Mouse (Mus musculus): Measurements from ENCODE around the gene Zswim8. TPM values are rescaled to one million over a fixed set of nuclear protein-coding genes. Genes with fewer than 3 reads are reported as not detected.
A peak's percentile ranks its signal among the peaks of the same experiment; 100 is the strongest.

Gene Zswim8
- polyA plus RNA-seq, 1 experiment from 2014 or later: 18.2 TPM

DNA sequence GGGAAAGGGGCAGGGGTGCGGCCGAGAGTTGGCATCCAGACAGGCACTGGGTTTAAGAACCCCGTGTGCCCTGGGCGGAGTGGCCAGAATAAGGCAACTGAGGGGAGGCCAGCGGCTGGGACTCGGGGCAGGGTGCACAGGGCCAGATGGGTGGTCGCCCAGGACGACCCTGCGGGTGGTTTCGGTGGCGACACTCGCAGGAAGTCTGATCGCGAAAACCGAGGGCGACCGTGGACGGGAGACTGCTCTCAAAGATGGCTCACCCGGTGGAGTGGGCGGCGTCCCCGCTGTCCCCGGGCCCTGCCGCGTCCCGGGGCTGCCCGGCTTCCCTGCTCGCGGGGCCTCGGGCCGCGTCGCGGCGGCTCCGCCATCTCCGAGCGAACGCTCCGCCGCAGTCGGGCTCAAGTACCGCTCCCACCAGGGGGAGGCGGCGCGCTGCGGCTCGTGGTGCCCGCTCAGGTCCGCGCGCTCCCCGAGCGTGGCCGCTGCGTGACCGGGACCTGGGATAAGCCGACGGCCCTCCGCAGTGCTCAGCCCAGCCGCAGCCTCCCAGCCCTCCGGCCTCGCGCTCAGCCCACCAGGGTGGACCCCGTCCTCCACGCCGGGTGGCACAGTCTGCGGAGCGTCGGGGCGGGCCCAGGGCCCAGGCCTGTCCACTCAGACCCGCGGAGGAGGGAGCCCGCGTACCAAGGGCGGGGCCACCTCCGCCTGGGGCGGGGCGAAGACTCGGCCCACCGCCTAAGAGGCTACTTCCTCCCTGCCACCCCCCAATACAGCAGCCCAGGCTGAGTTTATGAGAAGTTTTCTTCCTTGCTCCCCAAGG is 26.8 kb downstream of the Zswim8 start, which contains the start of gene Ndst2:
Ndst2 (minus strand) TSS at position 611 of the 823 bp plus-strand sequence.
- Histone ChIP-seq H3K4me2 (peak within 1 kb of the TSS; percentile 85), H3K4me1 (replicated peaks) (peaks cover 41% of the 10 kb centered on the region), H3K9me3 (replicated peaks) (no peaks in the 10 kb centered on the region), H3K9ac (peak within 1 kb of the TSS; percentile 82), H3K36me3 (peaks cover 41% of the 10 kb centered on the region), H3K27ac (peak within 1 kb of the TSS; percentile 93), H3K27me3 (no peaks in the 10 kb centered on the region), H3K4me3 (peak within 1 kb of the TSS; percentile 73)
- peak; percentile 97 for ATAC-seq (replicated peaks; ENCODE audit: insufficient number of reproducible peaks, insufficient read depth, low FRiP score, low read depth)
- under 1% methylated on average over 76 of the region's 81 CpGs for WGBS

DNA sequence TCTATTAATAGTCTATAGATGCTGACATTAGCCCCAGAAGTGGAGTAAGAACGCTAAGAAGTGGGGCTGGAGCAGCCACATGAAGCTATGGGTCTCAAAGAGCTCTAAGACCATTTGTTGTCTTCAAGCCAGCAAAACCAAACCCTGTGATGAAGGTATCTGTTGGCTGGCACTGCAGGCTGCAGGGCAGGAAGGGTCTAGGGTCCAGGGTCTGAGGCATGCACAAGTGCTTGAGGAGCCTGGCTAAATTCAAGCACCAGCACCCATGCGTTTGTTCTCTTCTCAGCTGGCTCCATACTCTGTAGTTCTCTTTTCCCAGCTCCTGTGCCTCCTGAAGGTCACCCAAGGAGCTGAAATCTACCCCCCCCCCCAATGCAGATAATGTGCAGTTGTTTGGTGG is 27.7 kb downstream of the Zswim8 start:
- Histone ChIP-seq H3K27me3 (no peaks in the 10 kb centered on the region), H3K4me2 (peak overlapping the region; percentile 85; the same call in 1 of the 2 replicates), H3K4me3 (no peak overlapping the region), H3K36me3 (peaks cover 40% of the 10 kb centered on the region), H3K9me3 (replicated peaks) (no peaks in the 10 kb centered on the region), H3K27ac (peak overlapping the region; percentile 93), H3K4me1 (replicated peaks) (peaks cover 41% of the 10 kb centered on the region), H3K9ac (0 out of 2 replicates have a peak overlapping the region, but pooled peaks have one; percentile 33)
- 53% methylated on average over 2 of the region's 2 CpGs for WGBS
- no peak for ATAC-seq (replicated peaks; ENCODE audit: insufficient number of reproducible peaks, insufficient read depth, low FRiP score, low read depth)

DNA sequence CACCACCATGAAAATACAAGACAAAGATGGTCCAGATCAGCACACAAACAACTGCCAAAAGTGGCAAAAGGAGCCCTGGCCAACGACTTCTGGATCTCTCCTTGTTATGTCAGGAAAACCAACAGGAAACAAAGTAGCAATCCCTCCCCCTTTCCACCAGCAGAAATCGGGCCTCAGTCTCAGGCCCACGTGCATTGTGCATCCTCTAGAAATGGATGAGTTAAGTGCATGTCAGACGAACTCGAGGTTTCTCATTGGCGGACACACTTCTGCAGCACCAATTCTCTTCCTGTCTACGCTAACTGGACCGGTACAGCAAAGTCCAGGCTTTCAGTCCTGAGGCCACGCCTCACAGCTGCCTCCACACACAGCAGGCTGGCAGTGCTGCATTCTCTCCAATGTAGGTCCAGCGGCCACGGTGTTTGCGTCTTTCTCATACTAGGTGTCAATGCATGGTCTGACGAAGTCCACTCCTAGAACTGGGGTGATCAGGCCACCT is 28.6 kb downstream of the Zswim8 start:
- Histone ChIP-seq H3K27ac (peak overlapping the region; percentile 93), H3K9me3 (replicated peaks) (no peaks in the 10 kb centered on the region), H3K4me2 (no peak overlapping the region), H3K36me3 (peaks cover 43% of the 10 kb centered on the region), H3K27me3 (no peaks in the 10 kb centered on the region), H3K9ac (no peak overlapping the region), H3K4me1 (replicated peaks) (peaks cover 41% of the 10 kb centered on the region), H3K4me3 (no peak overlapping the region)
- no peak for ATAC-seq (replicated peaks; ENCODE audit: insufficient number of reproducible peaks, insufficient read depth, low FRiP score, low read depth)
- WGBS: 75% methylated on average over 13 of the region's 13 CpGs

DNA sequence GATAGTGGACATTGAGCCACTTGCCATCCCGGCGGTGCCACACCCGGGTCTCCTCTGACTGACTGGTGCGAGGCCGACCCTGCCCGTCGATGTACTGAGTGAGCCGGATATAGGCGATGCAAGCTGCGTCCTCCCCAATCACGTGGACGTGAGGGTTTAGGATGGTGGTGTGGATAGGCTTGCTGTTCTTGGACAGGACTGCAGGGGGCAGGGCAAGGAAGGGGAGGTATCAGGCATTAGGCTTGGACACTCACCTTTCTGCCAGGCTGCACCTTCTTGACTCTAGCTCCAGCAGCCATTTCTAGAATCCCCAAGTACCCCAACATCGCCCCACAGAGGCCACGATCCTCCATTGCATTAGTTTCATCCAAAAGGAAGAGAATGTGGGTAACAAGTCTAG is 30.0 kb downstream of the Zswim8 start:
- H3K4me1 ChIP-seq (replicated peaks): peaks cover 35% of the 10 kb centered on the region
- H3K27ac ChIP-seq: peak overlapping the region; percentile 62
- no peak overlapping the region for H3K4me2 ChIP-seq
- WGBS: 27% methylated on average over 14 of the region's 14 CpGs
- H3K9me3 ChIP-seq (replicated peaks): no peaks in the 10 kb centered on the region
- H3K36me3 ChIP-seq: peaks cover 43% of the 10 kb centered on the region
- H3K9ac ChIP-seq: no peak overlapping the region
- no peaks in the 10 kb centered on the region for H3K27me3 ChIP-seq
- no peak for ATAC-seq (replicated peaks; ENCODE audit: insufficient number of reproducible peaks, insufficient read depth, low FRiP score, low read depth)
- no peak overlapping the region for H3K4me3 ChIP-seq

DNA sequence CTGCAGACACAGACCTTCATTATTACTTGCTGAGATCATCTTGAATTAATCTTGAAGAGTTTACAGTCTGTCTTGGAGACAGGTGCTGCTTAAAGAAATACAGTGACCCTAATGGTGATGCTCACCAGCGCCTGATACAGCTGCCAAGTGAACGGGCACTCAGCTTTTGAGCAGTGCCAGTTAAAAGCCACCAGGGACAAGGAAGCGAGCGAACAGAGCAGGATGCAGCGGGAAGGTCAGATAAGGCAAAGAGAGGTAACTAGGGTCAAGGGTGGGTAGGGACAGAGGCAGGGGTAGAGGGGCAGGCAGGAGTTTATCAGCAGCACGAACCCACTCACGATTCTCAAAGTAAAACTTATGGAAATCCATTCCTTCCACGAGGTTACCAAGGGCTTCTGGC is 31.2 kb downstream of the Zswim8 start:
- Histone ChIP-seq H3K36me3 (peaks cover 44% of the 10 kb centered on the region), H3K27me3 (no peaks in the 10 kb centered on the region), H3K9ac (no peak overlapping the region), H3K9me3 (replicated peaks) (no peaks in the 10 kb centered on the region), H3K4me1 (replicated peaks) (peaks cover 30% of the 10 kb centered on the region), H3K4me2 (no peak overlapping the region), H3K4me3 (no peak overlapping the region), H3K27ac (no peak overlapping the region)
- no peak for ATAC-seq (replicated peaks; ENCODE audit: insufficient number of reproducible peaks, insufficient read depth, low FRiP score, low read depth)
- WGBS: 68% methylated on average over 8 of the region's 8 CpGs

DNA sequence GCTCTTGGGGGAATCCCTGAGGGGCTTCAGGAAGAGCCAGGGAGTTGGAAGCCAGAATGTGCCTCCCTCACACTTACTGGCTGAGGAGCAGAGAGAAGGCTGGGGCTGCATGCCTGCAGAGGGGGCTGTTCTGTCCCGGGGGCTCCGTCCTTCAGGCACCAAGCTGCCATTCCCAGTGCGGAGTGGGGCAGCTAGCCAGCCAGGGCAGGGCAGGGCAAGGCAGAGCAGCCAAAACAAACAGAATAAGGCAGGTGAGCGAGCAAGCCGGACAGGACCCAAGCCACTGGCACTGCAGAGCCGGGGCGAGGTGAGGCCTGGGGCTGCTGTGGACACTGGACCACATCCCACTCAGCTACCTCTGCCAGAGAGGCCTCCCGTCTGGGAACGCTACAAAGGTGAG is 33.9 kb downstream of the Zswim8 start:
- no peak overlapping the region for H3K4me3 ChIP-seq
- H3K9me3 ChIP-seq (replicated peaks): no peaks in the 10 kb centered on the region
- no peak overlapping the region for H3K27ac ChIP-seq
- no peak for ATAC-seq (replicated peaks; ENCODE audit: insufficient number of reproducible peaks, insufficient read depth, low FRiP score, low read depth)
- H3K27me3 ChIP-seq: no peaks in the 10 kb centered on the region
- no peak overlapping the region for H3K9ac ChIP-seq
- peaks cover 64% of the 10 kb centered on the region for H3K36me3 ChIP-seq
- 78% methylated on average over 9 of the region's 9 CpGs for WGBS
- H3K4me2 ChIP-seq: no peak overlapping the region
- H3K4me1 ChIP-seq (replicated peaks): peaks cover 13% of the 10 kb centered on the region

DNA sequence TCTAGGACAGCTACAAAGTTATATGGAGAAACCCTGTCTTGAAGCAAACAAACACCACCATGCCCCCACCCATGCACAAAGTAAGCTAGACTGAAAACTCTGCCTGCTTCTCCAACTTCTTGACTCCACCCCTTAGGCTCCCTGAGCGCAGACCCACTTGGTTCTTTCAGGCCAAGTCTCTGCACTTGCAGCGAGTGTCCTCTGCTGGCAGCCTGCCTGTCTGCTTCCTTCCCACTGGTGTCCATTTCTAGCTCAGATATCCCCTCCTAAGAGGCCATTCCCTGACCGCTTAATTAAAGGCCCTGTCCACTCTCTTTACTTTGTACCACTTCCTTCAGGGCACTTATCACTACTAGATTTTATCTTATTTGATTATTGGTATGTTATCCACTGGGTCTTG is 36.3 kb downstream of the Zswim8 start:
- H3K4me3 ChIP-seq: no peak overlapping the region
- no peak overlapping the region for H3K27ac ChIP-seq
- no peaks in the 10 kb centered on the region for H3K9me3 ChIP-seq (replicated peaks)
- no peak overlapping the region for H3K9ac ChIP-seq
- WGBS: 57% methylated on average over 3 of the region's 3 CpGs
- H3K4me1 ChIP-seq (replicated peaks): peaks cover 12% of the 10 kb centered on the region
- H3K4me2 ChIP-seq: no peak overlapping the region
- no peak for ATAC-seq (replicated peaks; ENCODE audit: insufficient number of reproducible peaks, insufficient read depth, low FRiP score, low read depth)
- peaks cover 54% of the 10 kb centered on the region for H3K36me3 ChIP-seq
- no peaks in the 10 kb centered on the region for H3K27me3 ChIP-seq

DNA sequence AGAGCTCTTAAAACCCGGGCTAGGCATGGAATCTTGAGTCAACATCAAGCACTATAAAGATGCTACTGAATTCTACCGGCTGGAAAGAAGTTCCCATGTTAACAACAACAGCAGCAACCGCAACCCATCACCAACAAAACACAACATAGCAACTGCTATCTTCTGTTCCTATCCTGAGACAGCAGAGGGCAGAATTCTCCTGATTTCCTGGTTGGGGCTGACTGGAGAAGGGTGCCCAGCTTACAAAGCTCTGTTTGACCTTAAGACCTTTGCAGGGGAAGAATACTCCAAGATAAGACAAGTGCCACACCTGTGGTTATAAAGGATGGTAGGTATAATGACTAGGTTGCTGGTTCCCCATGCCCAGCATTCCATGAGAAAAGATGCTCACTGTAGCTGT is 39.6 kb downstream of the Zswim8 start:
- Histone ChIP-seq H3K27ac (no peak overlapping the region), H3K9me3 (replicated peaks) (no peaks in the 10 kb centered on the region), H3K9ac (no peak overlapping the region), H3K4me3 (no peak overlapping the region), H3K27me3 (no peaks in the 10 kb centered on the region), H3K4me2 (no peak overlapping the region), H3K36me3 (peaks cover 34% of the 10 kb centered on the region), H3K4me1 (replicated peaks) (peaks cover 25% of the 10 kb centered on the region)
- ATAC-seq (replicated peaks; ENCODE audit: insufficient number of reproducible peaks, insufficient read depth, low FRiP score, low read depth): no peak
- 75% methylated on average over 3 of the region's 3 CpGs for WGBS

DNA sequence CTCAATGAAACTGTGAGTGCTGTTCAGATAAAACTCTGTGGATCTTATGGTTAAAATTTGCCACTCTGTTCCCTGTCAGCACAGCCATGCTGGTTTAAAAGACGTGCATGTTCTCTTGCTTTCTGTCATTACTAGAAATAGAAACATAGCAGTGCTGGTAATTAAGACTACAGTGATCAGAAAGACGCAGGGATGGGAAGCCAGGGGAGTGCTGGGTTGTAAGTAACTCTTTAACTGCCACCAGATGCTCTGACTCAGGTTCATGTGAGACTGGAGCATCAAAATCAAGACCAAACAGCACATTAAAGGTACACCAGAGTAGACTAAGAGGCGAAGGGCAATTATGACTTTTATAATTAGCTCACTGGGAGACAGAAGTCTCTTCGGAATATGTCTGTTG is 41.0 kb downstream of the Zswim8 start:
- WGBS: 46% methylated on average over 4 of the region's 4 CpGs
- H3K27ac ChIP-seq: peak overlapping the region; percentile 78
- H3K9ac ChIP-seq: no peak overlapping the region
- H3K4me1 ChIP-seq (replicated peaks): peaks cover 25% of the 10 kb centered on the region
- ATAC-seq (replicated peaks; ENCODE audit: insufficient number of reproducible peaks, insufficient read depth, low FRiP score, low read depth): no peak
- no peak overlapping the region for H3K4me2 ChIP-seq
- H3K36me3 ChIP-seq: peaks cover 40% of the 10 kb centered on the region
- no peaks in the 10 kb centered on the region for H3K27me3 ChIP-seq
- no peak overlapping the region for H3K4me3 ChIP-seq
- no peaks in the 10 kb centered on the region for H3K9me3 ChIP-seq (replicated peaks)

DNA sequence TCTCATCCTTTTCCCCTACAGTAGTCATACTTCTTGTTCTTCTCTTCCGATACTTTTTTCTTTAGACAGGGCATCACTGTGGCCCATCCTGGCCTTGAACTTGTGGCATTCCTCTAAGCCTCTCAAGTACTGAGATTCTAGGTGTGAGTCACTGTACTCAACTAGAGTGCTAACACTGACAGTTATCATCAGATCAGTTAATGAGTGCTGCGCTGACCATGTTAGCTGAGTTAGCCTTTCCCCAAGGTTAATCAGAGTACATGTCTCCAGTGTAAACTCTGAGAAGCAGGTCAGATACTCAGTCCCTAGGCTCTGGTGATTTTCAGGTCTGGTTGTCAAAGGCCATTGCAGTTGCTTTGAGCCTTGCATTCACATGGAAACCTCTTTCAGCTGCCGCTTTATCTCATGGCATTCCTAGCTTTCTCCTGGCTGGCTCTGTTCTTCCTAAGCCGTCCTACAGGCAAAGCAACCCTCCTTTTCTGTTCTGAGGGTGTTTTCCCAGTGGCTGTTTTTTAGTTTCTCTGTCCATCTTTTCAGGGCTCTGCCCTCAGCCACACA is 42.2 kb downstream of the Zswim8 start:
- Histone ChIP-seq H3K9ac (no peak overlapping the region), H3K27ac (peak overlapping the region; percentile 78), H3K4me3 (no peak overlapping the region), H3K9me3 (replicated peaks) (no peaks in the 10 kb centered on the region), H3K4me2 (no peak overlapping the region), H3K4me1 (replicated peaks) (peaks cover 25% of the 10 kb centered on the region), H3K27me3 (no peaks in the 10 kb centered on the region), H3K36me3 (peaks cover 37% of the 10 kb centered on the region; the same call in 1 of the 2 replicates)
- ATAC-seq (replicated peaks; ENCODE audit: insufficient number of reproducible peaks, insufficient read depth, low FRiP score, low read depth): no peak
- WGBS: 36% methylated on average over 4 of the region's 4 CpGs

DNA sequence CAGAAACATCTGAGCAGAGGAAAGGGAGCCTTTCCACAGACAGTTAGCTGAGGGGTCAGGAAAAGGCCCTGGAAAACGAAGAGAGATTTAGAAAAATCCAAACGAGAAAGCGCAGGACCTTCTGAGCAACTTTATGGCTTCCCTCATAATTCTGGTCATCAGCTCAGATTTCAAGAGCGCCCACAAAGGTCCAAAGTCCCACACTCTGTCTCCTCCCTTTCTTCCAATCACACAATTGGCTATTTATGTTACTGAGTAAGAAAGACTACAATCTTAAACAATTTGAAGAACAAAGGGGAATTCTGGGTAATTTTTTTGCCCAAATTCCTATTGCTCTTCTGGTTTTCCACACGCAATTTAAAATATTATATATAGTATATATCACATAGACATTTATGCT is 43.2 kb downstream of the Zswim8 start:
- Histone ChIP-seq H3K9me3 (replicated peaks) (no peaks in the 10 kb centered on the region), H3K36me3 (peaks cover 37% of the 10 kb centered on the region), H3K4me2 (no peak overlapping the region), H3K9ac (no peak overlapping the region), H3K27me3 (no peaks in the 10 kb centered on the region), H3K4me1 (replicated peaks) (peaks cover 25% of the 10 kb centered on the region), H3K4me3 (no peak overlapping the region), H3K27ac (peak overlapping the region; percentile 78)
- no peak for ATAC-seq (replicated peaks; ENCODE audit: insufficient number of reproducible peaks, insufficient read depth, low FRiP score, low read depth)
- WGBS: 79% methylated on average over 5 of the region's 5 CpGs
